Mouse (Mus musculus) retina, postnatal 1 day (tissue): ENCODE measurements around the gene Pold4.

Source experiments
- DNase-seq: peaks from one replicate; pipeline ENCODE4 v3.0.0-alpha.2; 2012

Gene Pold4

DNA sequence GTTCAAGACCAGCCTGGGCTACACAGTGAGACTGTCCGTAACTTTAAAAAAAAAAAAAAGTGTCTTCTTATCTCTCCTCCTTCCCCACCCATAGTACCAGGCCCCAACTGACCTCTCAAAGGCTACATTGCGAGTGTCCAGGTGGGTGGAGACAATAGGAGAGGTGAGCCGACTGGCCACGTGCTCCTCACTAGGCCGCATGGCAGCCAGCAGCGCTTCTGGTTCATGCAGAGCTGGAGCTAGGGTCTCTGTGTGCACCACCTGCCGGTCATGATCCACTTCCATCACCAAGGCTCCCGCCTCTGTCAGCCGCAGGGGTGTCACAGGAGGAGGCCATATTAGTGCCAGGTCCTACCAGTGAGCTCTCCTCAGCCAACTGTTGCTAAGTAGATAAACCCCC is 48.7 kb downstream of the Pold4 start:
- DNase-seq: no peak

GRCm38 (mm10) chr19:4282898-4283553 is 51.3 kb downstream of the Pold4 start, which contains the start of gene Ankrd13d:
TSS of gene Ankrd13d (minus strand) at chr19:4283137.
- DNase-seq: peak; percentile 94
